Mouse (Mus musculus) CH12.LX (cell line): ENCODE data around the gene Tnfsf4.

Source experiments
- BHLHE40 ChIP-seq: IDR thresholded peaks from 2 replicates; pipeline ENCODE4 v1.6.1; 2011; ENCODE audit warnings: mild to moderate bottlenecking, low read depth, low read length, improper control_type of control experiment
- CTCF ChIP-seq, 2 experiments: IDR thresholded peaks in 1 of 2; conservative IDR thresholded peaks in 1 of 2; 2 replicates each; pipeline ENCODE4 v1.5.1; 2011 to 2012; ENCODE audit warnings: low read depth in 2 of 2, low read length in 2 of 2, improper control_type of control experiment in 1 of 2, inconsistent platforms in 1 of 2, mild to moderate bottlenecking in 1 of 2, moderate library complexity in 1 of 2
- KAT2A ChIP-seq: IDR thresholded peaks from 2 replicates; pipeline ENCODE4 v1.6.1; 2012; ENCODE audit warnings: low read length, improper control_type of control experiment, inconsistent platforms; ENCODE audit not compliant: insufficient replicate concordance
- POLR2A ChIP-seq: IDR thresholded peaks from 2 replicates; pipeline ENCODE4 v1.6.1; 2011; ENCODE audit warnings: low read depth, mild to moderate bottlenecking, improper control_type of control experiment, low read length
- SMC3 ChIP-seq: IDR thresholded peaks from 2 replicates; pipeline ENCODE4 v1.6.1; 2011; ENCODE audit warnings: low read depth, low read length, improper control_type of control experiment
- ZMIZ1 ChIP-seq: IDR thresholded peaks from 2 replicates; pipeline ENCODE4 v1.6.1; 2012; ENCODE audit warnings: low read depth, mild to moderate bottlenecking, inconsistent platforms, low read length, improper control_type of control experiment

- TF ChIP-seq ZMIZ1, result no peak
- TF ChIP-seq KAT2A, result no peak
- TF ChIP-seq CTCF (conservative IDR thresholded peaks at IDR 0.05 in 1 of 2, IDR thresholded peaks at IDR 0.05 in 1 of 2; ENCODE audit: low read depth in 2 of 2, low read length in 2 of 2), result no peak
- TF ChIP-seq POLR2A, result no peak
- no peak for TF ChIP-seq SMC3
- TF ChIP-seq BHLHE40, result no peak
Observed at GRCm38 (mm10) chr1:161451683-161452245, 56.6 kb downstream of the Tnfsf4 start.
